Mouse (Mus musculus) stomach, postnatal 0 days (tissue): ENCODE measurements around the gene Kcnj5.

ENCODE experiments used
- CTCF ChIP-seq: IDR thresholded peaks from 2 replicates; pipeline ENCODE4 v1.5.1; 2016; ENCODE audit warnings: antibody characterized with exemption, low read depth, mild to moderate bottlenecking, moderate library complexity
- EP300 ChIP-seq: optimal IDR thresholded peaks from 2 replicates; pipeline ENCODE3; 2016; ENCODE audit warnings: antibody characterized with exemption

GRCm38 (mm10) chr9:32312208-32312607, 31.9 kb downstream of the Kcnj5 start:
- TF ChIP-seq CTCF = no peak
- TF ChIP-seq EP300 = no peak
